Mouse (Mus musculus) lung, embryonic 16.5 days (tissue): ENCODE results near the gene Crebbp. TPM values are rescaled to one million over a fixed set of nuclear protein-coding genes. Genes with fewer than 3 reads are reported as not detected.

Experiments
- ATAC-seq: fragments of 200-750 bp; cut with Nextera tagmentation; 2 replicates; pipeline ENCODE4 v1.8.0; 2017; ENCODE audit warnings: low read depth, mild to moderate bottlenecking, moderate library complexity
- H3K27ac ChIP-seq: fragments of 300-500 bp; sonication (generic); 2 replicates; pipeline ENCODE4 v1.5.1; 2014; ENCODE audit warnings: mild to moderate bottlenecking, control low read depth, low read length
- H3K27me3 ChIP-seq: fragments of 300-500 bp; sonication (generic); 2 replicates; pipeline ENCODE4 v1.6.1; 2014; ENCODE audit warnings: low read depth, low read length, mixed read lengths; ENCODE audit not compliant: control insufficient read depth, insufficient read depth
- H3K36me3 ChIP-seq: fragments of 300-500 bp; sonication (generic); 2 replicates; pipeline ENCODE4 v1.6.1; 2014; ENCODE audit warnings: low read length; ENCODE audit not compliant: control insufficient read depth, insufficient read depth
- H3K4me1 ChIP-seq: fragments of 300-500 bp; sonication (generic); replicated peaks from 2 replicates; pipeline ENCODE4 v1.6.1; 2014; ENCODE audit warnings: low read length, mixed read lengths; ENCODE audit not compliant: control insufficient read depth, insufficient read depth
- H3K4me2 ChIP-seq: fragments of 300-500 bp; sonication (generic); 2 replicates; pipeline ENCODE4 v1.6.1; 2014; ENCODE audit warnings: low read depth, low read length, control low read depth
- H3K4me3 ChIP-seq: fragments of 300-500 bp; sonication (generic); 2 replicates; pipeline ENCODE4 v1.5.1; 2014; ENCODE audit warnings: mild to moderate bottlenecking, low read length, control low read depth
- H3K9ac ChIP-seq: fragments of 300-500 bp; sonication (generic); 2 replicates; pipeline ENCODE4 v1.6.1; 2014; ENCODE audit warnings: low read length, control low read depth
- H3K9me3 ChIP-seq: fragments of 300-500 bp; sonication (generic); 2 replicates; pipeline ENCODE4 v1.6.1; 2016; ENCODE audit warnings: low read length; ENCODE audit not compliant: control insufficient read depth
- WGBS: fragments of 180-500 bp; shearing (Covaris S2); extraction: QIAGEN DNeasy Blood & Tissue Kit; methylation state at CpG from one replicate; pipeline ENCODE4 v1.1.7; 2014; 5-methylcytosine and 5-hydroxymethylcytosine counted together
- polyA plus RNA-seq: library from polyadenylated mRNA; unstranded; fragments of >200 nt; fragmentation: Nextera tagmentation; extraction: Ambion mirVana; gene quantifications from 2 replicates; pipeline ENCODE4 v1.2.1, GENCODE M21; 2015

Gene Crebbp
- polyA plus RNA-seq, 1 experiment from 2014 or later: 31.1 TPM

DNA sequence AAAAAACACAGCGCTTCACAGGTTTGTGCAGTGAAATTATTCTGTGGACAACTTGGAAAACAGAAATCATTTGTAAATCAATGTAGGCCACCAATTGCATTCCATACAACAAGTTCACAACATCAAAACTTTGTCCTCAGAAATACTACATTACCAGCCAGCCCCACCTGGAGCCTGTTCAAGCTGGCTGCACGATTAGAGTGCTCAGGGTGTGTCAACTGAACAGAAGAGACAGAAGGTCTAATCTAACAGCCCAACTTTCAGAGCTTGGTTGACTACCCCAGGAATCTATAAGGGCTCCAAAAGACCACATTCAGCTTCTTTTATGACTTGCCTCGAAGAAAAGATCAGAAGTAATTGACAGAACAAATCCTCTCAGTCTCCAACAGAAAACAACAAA is 44.3 kb downstream of the Crebbp start:
- H3K4me1 ChIP-seq: no peaks in the 10 kb centered on the region
- no peak overlapping the region for H3K4me2 ChIP-seq
- no peak for ATAC-seq
- H3K27me3 ChIP-seq: no peaks in the 10 kb centered on the region
- peaks cover 9% of the 10 kb centered on the region for H3K36me3 ChIP-seq
- no peak overlapping the region for H3K9ac ChIP-seq
- no peaks in the 10 kb centered on the region for H3K9me3 ChIP-seq
- no peak overlapping the region for H3K4me3 ChIP-seq
- no peak overlapping the region for H3K27ac ChIP-seq
- 87% methylated on average over 3 of the region's 3 CpGs for WGBS

GRCm38 (mm10) chr16:4168476-4168875 is 45.3 kb downstream of the Crebbp start:
- Histone ChIP-seq H3K4me1 (no peaks in the 10 kb centered on the region), H3K27me3 (no peaks in the 10 kb centered on the region), H3K36me3 (peaks cover 9% of the 10 kb centered on the region), H3K27ac (no peak overlapping the region), H3K9me3 (no peaks in the 10 kb centered on the region), H3K4me3 (no peak overlapping the region), H3K9ac (no peak overlapping the region), H3K4me2 (no peak overlapping the region)
- no peak for ATAC-seq
- WGBS: 98% methylated on average over 1 of the region's 1 CpGs

- no peaks in the 10 kb centered on the region for H3K9me3 ChIP-seq
- no peaks in the 10 kb centered on the region for H3K27me3 ChIP-seq
- H3K36me3 ChIP-seq: no peaks in the 10 kb centered on the region
- H3K4me1 ChIP-seq: peaks cover 31% of the 10 kb centered on the region
- peak overlapping the region; percentile 40 for H3K27ac ChIP-seq
- no peak overlapping the region for H3K9ac ChIP-seq
- H3K4me2 ChIP-seq: 0 out of 2 replicates have a peak overlapping the region, but pooled peaks have one; percentile 1
- peak; percentile 91 for ATAC-seq
- H3K4me3 ChIP-seq: no peak overlapping the region
These were observed 52.9 kb downstream of the Crebbp start for GRCm38 (mm10) chr16:4160898-4161247.

DNA sequence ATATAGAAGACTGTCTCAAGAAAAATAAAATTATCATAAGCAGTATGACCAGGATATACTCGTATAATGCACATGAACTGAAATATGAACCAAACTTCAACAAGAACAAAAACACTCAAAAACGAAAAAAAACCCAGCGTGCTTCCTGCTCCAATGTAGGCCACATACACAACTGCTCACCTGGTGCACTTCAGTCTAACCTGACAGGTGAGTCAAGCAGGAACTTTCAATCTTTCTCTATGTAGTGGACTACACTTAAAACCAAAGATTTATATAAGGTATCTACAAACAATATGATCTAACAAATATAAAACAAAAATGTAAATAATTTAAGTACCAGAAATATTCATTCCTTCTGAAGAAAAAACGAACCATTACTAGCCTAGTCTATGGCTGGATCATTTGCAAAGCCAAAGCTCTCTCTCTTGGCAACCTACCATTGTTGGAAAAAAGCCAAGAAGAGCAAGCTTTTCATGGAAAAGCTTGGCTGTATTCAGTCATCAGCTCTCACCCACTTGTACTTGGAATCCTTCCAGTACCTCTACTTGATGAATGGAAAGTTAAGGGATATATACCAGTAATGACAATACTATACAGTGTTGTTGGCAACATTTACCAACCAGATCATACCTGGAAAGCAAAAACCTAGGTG is 53.4 kb downstream of the Crebbp start:
- Histone ChIP-seq H3K4me1 (peaks cover 31% of the 10 kb centered on the region), H3K27ac (peak overlapping the region; percentile 40), H3K36me3 (no peaks in the 10 kb centered on the region), H3K27me3 (no peaks in the 10 kb centered on the region), H3K9ac (no peak overlapping the region), H3K4me2 (0 out of 2 replicates have a peak overlapping the region, but pooled peaks have one; percentile 1), H3K4me3 (no peak overlapping the region), H3K9me3 (no peaks in the 10 kb centered on the region)
- WGBS: 52% methylated on average over 4 of the region's 4 CpGs
- ATAC-seq: peak; percentile 94

GRCm38 (mm10) chr16:4153121-4153520 is 60.7 kb downstream of the Crebbp start:
- Histone ChIP-seq H3K4me3 (no peak overlapping the region), H3K4me1 (no peaks in the 10 kb centered on the region), H3K9ac (no peak overlapping the region), H3K9me3 (no peaks in the 10 kb centered on the region), H3K27ac (no peak overlapping the region), H3K36me3 (peaks cover 15% of the 10 kb centered on the region; the same call in 1 of the 2 replicates), H3K4me2 (no peak overlapping the region), H3K27me3 (no peaks in the 10 kb centered on the region)
- no peak for ATAC-seq
- 93% methylated on average over 1 of the region's 1 CpGs for WGBS

DNA sequence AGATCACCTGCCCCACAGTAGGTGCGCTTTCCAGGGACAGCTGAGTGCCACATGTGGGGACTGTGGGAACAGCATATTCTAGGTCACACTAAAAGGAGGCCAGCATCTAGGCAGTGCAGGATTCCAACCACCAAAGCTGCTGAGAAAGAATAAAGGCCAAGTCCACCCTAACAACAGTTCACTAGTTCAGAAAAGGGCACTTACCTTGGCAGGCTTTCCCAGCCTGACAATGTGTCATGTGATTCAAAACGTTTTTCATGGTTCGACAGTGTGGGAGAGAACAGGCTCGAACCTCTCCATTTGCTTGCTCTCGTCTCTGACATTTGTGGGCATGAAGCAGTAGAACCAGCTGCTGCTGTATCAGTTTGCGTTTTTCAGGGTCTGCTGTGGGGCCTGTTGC is 75.3 kb downstream of the Crebbp start:
- Histone ChIP-seq H3K27ac (no peak overlapping the region), H3K9ac (no peak overlapping the region), H3K4me3 (no peak overlapping the region), H3K4me1 (no peaks in the 10 kb centered on the region), H3K36me3 (peaks cover 14% of the 10 kb centered on the region; the same call in 1 of the 2 replicates), H3K9me3 (no peaks in the 10 kb centered on the region), H3K4me2 (no peak overlapping the region), H3K27me3 (no peaks in the 10 kb centered on the region)
- no peak for ATAC-seq
- WGBS: 66% methylated on average over 6 of the region's 6 CpGs

- Histone ChIP-seq H3K9ac (no peak overlapping the region), H3K27ac (no peak overlapping the region), H3K9me3 (no peaks in the 10 kb centered on the region), H3K36me3 (peaks cover 16% of the 10 kb centered on the region; the same call in 1 of the 2 replicates), H3K27me3 (no peaks in the 10 kb centered on the region), H3K4me3 (no peak overlapping the region), H3K4me2 (no peak overlapping the region), H3K4me1 (no peaks in the 10 kb centered on the region)
- ATAC-seq: no peak
- WGBS: 94% methylated on average over 1 of the region's 1 CpGs
These were observed 80.0 kb downstream of the Crebbp start for GRCm38 (mm10) chr16:4133754-4134153.

GRCm38 (mm10) chr16:4128894-4129293 is 84.9 kb downstream of the Crebbp start:
- no peaks in the 10 kb centered on the region for H3K27me3 ChIP-seq
- no peaks in the 10 kb centered on the region for H3K4me1 ChIP-seq
- H3K4me2 ChIP-seq: no peak overlapping the region
- no peak overlapping the region for H3K4me3 ChIP-seq
- no peak overlapping the region for H3K27ac ChIP-seq
- ATAC-seq: no peak
- WGBS: 80% methylated on average over 1 of the region's 1 CpGs
- H3K9me3 ChIP-seq: no peaks in the 10 kb centered on the region
- H3K36me3 ChIP-seq: peaks cover 29% of the 10 kb centered on the region
- H3K9ac ChIP-seq: no peak overlapping the region

GRCm38 (mm10) chr16:4117072-4117471 is 96.7 kb downstream of the Crebbp start:
- H3K27ac ChIP-seq: no peak overlapping the region
- no peaks in the 10 kb centered on the region for H3K9me3 ChIP-seq
- WGBS: 78% methylated on average over 4 of the region's 4 CpGs
- H3K36me3 ChIP-seq: peaks cover 47% of the 10 kb centered on the region
- no peak overlapping the region for H3K4me3 ChIP-seq
- no peaks in the 10 kb centered on the region for H3K27me3 ChIP-seq
- H3K4me1 ChIP-seq: no peaks in the 10 kb centered on the region
- no peak overlapping the region for H3K9ac ChIP-seq
- peak; percentile 23; the same call in 1 of the 2 replicates for ATAC-seq
- H3K4me2 ChIP-seq: no peak overlapping the region

GRCm38 (mm10) chr16:4100374-4100773 is 113.4 kb downstream of the Crebbp start:
- H3K27ac ChIP-seq: no peak overlapping the region
- H3K4me2 ChIP-seq: no peak overlapping the region
- H3K36me3 ChIP-seq: peaks cover 24% of the 10 kb centered on the region
- H3K4me3 ChIP-seq: no peak overlapping the region
- no peaks in the 10 kb centered on the region for H3K4me1 ChIP-seq
- H3K9me3 ChIP-seq: no peaks in the 10 kb centered on the region
- ATAC-seq: no peak
- no peaks in the 10 kb centered on the region for H3K27me3 ChIP-seq
- 89% methylated on average over 2 of the region's 2 CpGs for WGBS
- no peak overlapping the region for H3K9ac ChIP-seq
